Mouse (Mus musculus) MEL (cell line): ENCODE measurements around the gene Slc4a4.

ENCODE experiments used
- CTCF ChIP-seq, 3 experiments: IDR thresholded peaks in 2 of 3; conservative IDR thresholded peaks in 1 of 3; 2 replicates each; pipeline ENCODE4 v1.5.1; 2011 to 2012; ENCODE audit warnings: low read length in 3 of 3, low read depth in 2 of 3, mild to moderate bottlenecking in 2 of 3, improper control_type of control experiment in 1 of 3, inconsistent platforms in 1 of 3, mixed read lengths in 1 of 3, moderate library complexity in 1 of 3; ENCODE audit not compliant: control insufficient read depth in 1 of 3, insufficient read depth in 1 of 3, poor library complexity in 1 of 3, severe bottlenecking in 1 of 3
- GABPA ChIP-seq: IDR thresholded peaks from 2 replicates; pipeline ENCODE4 v1.6.1; 2012; ENCODE audit warnings: low read depth, mild to moderate bottlenecking, inconsistent platforms, low read length, improper control_type of control experiment, moderate library complexity
- MEF2A ChIP-seq: IDR thresholded peaks from 2 replicates; pipeline ENCODE4 v1.6.1; 2014; ENCODE audit warnings: low read depth, mild to moderate bottlenecking, inconsistent platforms, low read length, improper control_type of control experiment; ENCODE audit not compliant: poor library complexity, insufficient replicate concordance, severe bottlenecking; ENCODE audit errors: extremely low read depth
- NELFE ChIP-seq: IDR thresholded peaks from 2 replicates; pipeline ENCODE4 v1.6.1; 2011; ENCODE audit warnings: low read depth, low read length, improper control_type of control experiment
- POLR2A ChIP-seq, 2 experiments: IDR thresholded peaks; 2 replicates each; pipeline ENCODE4 v1.6.1; 2011 to 2012; ENCODE audit warnings: low read length in 2 of 2, mild to moderate bottlenecking in 2 of 2, control low read depth in 1 of 2, improper control_type of control experiment in 1 of 2, low read depth in 1 of 2, moderate library complexity in 1 of 2; ENCODE audit not compliant: control insufficient read depth in 1 of 2, insufficient read depth in 1 of 2, poor library complexity in 1 of 2
- RAD21 ChIP-seq: IDR thresholded peaks from 2 replicates; pipeline ENCODE4 v1.6.1; 2011; ENCODE audit warnings: mild to moderate bottlenecking, low read depth, low read length, improper control_type of control experiment

DNA sequence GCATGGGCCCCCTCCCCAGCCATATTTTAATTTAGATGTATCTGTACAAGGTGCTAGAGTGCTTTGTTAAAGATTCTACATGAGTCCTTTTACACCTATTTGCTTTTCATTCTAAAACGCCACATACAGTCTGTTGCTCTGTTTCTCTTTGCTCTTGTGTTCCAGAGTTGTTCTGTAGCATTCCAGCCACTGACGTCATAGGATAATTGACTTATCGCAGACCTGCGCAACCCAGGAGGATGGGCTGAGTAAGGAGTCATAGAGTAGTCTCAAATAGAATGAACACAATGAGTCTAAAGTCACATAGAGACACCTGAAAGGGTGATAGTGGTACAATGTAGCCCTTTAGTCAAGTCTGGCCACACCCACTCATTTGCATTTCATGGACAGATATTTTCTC, 28.8 kb upstream of the Slc4a4 start:
- TF ChIP-seq MEF2A (no peak), GABPA (no peak), CTCF (IDR thresholded peaks at IDR 0.05 in 2 of 3, conservative IDR thresholded peaks at IDR 0.05 in 1 of 3; ENCODE audit: control insufficient read depth in 1 of 3, insufficient read depth in 1 of 3, low read depth in 2 of 3, low read length in 3 of 3, poor library complexity in 1 of 3, severe bottlenecking in 1 of 3) (no peak), RAD21 (no peak), POLR2A (IDR thresholded peaks at IDR 0.05; ENCODE audit: control insufficient read depth in 1 of 2, insufficient read depth in 1 of 2, low read depth in 1 of 2, low read length in 2 of 2, poor library complexity in 1 of 2) (no peak), NELFE (no peak)
